Mouse (Mus musculus): ENCODE data around the gene Zfhx3.

The Zfhx3 gene

DNA sequence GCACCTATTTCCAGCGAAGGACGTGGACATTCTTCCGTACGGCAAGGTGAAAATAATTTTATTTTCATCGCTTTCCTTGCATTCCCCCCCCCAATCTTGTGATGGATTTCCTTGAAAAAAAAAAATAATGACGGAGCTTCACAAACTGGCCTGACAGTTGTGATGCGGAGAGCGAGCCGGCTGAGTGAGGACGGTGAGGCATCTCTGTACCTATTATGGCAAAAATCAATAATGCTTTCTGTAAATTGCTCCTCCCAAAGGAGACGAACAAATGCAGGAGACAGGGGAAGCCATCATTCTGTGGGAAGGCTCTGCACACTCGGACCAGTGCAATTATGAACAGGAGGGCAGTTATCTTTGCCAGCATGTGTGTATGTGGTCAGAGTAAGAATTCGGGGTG is 156.2 kb downstream of the Zfhx3 start:
- DNase-seq (ENCODE audit: low spot score), result no peak

DNA sequence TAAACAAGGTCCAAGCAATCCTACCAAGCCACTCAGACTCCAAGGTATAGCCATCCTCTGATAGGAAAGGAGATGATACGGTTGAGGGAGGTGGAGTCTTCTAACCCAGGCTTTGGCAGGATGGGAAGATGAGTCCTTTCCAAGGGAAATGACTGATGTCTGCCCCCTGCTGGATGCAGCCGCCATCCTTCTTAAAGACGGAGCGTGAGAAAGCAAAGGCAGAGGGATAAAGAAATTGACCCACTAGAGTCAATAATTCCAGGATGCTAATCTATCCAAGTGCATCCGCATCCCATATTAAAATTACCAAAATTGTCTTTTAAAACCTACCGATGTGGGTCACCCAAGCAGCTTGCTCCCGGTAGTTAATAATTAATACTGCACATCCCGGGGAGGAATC is 158.7 kb downstream of the Zfhx3 start:
- no peak for DNase-seq (ENCODE audit: low spot score)

DNA sequence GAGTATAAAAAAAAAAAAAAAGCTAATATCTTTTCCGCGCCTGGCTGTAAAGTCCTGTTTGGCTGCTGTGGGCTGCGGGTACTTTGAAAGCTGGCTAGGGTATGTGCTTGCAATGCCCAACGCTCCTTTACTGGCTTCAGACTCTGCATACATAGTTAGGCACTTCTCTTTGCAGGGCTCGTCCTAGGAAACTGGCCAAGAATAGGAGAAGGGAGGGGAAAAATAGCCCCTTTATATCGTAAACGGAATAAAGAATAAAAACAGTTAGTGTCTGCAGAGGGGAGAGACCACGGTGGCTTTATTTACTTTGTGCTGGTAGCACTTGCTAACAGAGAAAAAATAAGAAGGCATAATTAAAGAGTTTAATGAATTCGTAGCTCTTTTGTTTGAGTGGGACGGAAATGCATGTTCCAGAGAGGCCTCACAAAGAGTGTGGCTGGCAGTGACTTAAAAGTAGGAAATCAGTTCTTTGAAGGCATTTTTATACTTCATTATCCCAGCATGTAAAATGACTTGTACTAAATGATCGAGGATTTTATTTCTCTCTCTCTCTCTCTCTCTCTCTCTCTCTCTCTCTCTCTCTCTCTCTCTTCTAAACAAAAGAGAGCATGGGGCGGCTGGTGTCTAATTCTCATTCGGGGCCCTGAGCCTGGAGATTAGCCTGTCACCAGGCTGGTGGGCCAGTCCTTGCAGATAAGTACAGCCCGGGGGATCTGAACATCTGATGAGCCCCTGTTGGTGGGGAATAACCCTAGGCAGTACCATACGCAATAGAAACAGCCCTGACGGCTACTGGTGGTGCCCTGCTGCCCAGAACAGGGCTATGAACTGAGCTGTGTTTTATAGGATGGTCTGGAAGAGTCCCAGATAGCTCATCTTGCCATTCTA is 159.8 kb downstream of the Zfhx3 start:
- no peak for DNase-seq (ENCODE audit: low spot score)

DNA sequence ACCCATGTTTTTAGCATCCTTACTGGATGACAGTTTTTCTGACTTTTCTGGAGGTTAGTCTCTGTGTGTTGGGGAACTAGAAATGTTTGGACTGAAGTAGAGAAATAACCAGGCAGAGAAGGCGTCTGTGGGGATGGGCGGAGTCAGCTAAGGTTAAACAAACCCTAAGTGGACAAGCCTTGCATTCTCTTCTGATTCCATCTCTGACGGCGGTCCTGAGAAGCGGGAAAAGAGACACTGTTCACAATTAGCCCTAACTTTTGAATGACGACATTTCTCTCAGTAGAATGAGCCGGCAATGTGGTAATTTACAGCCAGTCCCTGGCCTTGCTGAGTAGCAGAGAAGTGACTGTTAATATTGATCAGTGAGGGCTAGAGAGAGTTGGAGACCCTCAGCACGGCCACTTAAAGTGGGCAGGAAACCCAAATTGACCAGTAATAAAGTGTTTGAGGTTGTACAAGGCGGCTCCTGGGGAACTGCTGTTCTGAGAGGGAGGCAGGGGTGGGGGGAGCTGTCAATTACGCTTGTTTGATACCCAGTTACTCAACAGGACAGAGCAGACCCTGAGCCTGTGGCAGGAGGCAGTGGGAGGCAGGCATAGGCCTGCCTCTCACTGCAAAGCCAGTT is 162.1 kb downstream of the Zfhx3 start:
- no peak for DNase-seq (ENCODE audit: low spot score)

DNA sequence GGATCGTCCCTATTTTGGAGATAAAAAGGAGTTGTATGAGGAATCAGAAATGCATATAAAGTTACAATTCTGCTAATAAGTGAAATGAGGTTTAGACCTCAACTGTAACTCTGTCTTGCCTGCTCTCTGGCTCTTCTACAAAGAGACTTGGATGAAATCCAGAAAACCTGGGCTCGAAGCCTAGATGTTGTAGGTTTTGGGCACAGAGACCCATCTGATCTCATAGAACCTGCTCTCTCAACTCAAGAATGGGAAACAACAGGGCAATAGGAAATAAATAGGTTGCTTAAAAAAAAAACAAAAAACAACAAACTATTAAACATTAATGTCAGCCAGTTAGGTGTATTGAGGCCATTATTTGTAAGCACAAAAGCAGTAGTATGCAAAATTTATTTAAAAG is 182.6 kb downstream of the Zfhx3 start:
- DNase-seq (ENCODE audit: low spot score), result no peak

DNA sequence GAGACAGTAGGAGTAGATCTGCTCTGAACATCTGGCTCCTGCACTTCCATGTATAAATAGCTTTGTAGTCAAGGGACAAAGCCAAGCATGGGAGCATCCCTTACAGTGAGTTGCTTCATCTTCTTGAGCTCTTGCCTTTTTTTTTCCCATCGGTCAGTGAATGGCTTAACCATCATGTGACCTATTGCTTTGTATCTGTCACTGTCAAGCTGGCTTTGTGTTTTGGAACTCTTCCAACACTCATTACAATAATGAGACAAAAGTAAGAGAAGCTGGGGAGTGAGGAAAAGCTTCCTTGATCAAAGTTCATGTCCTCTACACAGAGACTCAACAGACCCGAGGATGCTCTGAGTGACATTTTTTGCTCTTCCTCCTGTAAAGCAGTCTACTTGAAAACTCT is 183.0 kb downstream of the Zfhx3 start:
- DNase-seq (ENCODE audit: low spot score), result no peak

DNA sequence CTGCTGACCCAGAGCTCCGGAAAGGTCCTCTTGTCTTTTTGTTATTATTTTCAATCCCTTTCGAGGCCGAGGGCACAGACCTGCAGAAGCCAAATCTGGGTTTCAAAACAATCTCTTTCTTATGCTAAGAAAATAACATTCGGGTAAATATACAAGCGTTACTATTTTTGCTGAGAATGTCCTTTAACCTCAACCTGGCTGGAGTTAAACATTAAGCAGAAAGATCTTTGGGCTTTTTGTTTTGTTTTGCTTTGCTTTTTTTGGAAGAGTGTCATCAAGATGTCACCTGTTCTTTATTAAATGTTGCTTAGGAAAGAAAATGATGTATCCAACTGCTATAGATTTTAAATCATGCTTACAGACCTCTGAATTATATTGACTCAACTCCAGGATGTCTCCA is 204.1 kb downstream of the Zfhx3 start:
- DNase-seq (ENCODE audit: low spot score), result no peak

DNA sequence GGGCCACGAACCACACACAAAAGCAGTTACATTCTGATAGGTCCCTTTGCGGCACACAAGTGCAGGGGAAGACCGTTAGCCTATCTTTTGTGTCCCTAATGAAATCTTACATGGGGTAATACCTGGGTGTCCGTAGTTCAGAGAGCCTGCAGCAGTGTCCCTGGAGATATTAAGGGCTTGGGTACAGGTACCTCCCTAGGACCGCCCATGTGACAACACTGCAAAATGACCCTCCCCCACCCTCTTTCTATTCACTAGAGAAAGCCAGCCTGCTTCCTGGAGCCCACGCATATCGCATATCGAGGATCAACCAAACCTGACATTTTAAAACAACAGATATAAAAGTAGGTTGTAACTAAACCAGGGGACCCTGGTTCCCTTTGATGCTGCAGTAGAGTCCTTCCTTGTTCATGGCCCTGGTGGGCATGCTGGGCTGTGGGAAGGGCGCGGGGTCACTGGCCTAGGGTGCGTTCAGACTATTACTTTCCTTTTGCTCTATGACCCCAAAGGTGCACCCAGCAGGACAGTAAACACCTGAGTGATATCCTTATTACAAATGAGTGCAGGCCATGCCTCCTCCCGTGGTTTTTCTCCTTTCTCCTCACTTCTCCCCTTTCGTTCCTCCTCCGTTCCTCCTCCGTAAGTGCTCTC is 206.3 kb downstream of the Zfhx3 start:
- no peak for DNase-seq (ENCODE audit: low spot score)

DNA sequence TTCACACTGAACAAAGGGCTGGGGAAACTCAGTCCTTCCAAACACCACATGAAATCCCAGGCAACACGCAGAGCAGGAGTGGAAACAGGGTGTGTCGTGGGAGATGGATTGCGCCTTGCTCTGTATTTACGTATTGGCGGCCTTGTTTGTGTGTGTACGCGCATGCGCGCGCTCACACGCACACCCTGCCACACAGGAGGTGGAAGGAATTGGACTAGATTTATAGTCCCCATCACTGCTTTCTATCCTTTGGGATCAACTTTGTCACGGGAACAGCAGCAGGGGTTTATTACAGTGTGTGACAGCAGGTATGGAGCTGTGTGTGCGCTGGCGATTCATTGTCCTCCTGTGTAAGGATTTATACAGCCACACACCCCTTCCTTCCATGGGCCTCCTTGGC is 228.4 kb downstream of the Zfhx3 start:
- no peak for DNase-seq (ENCODE audit: low spot score)

DNA sequence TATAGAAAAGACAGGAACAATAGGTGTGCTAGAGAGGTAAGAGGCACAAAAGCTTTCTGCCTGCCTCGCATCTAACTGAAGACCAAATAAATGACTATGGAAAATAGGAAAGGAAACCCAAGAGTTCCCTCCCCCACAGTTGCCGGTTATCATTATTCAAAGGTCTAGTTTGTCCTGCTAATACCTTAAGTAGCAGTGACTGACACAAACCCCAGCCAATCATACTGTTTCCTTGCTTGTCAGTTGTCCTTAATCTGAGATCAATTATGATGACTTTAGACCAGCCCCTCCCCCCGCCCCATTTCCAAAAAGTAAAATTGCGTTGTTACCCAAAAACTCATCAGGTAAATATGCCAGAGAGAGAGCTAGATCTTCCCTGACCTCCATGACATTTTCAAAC is 240.9 kb downstream of the Zfhx3 start:
- no peak for DNase-seq (ENCODE audit: low spot score)

DNA sequence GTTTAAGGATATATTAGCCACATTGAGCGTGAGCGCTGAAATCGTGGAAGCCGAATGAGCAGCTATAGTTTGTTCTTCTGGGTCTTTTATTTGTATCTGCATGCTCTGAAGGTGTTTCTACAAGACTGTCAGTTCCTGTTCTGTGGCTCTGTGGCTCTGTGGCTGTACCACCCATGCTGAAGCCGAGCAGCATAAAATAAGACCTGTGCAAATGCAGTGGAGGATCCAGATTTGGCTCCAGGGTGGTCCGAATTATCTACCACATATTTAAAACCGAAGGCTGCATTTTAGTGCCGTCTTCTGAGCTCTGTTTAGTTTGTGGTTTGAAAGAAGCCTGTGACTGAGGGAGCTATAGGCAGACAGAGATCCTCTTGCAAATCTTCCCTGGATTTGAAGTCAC is 241.5 kb downstream of the Zfhx3 start:
- DNase-seq (ENCODE audit: low spot score), result no peak

DNA sequence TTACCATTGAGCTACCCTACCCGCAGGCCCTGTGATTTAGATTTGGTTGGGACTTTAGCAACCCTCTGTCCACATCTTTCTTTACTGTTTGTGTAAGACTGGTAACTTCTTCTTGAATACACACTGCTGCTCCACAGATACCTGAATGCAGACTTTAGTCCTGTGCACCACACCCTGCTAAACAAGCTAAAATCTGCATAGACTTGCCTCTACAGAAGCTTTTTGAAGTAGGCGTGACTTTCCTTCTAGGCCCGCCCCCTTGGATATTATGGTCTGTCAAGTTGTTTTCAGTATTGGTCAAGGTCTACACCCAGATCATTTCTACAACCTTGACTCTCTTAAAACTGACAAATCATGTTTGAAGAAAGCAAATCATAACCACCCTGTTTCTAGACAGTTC is 243.8 kb downstream of the Zfhx3 start:
- no peak for DNase-seq (ENCODE audit: low spot score)

DNA sequence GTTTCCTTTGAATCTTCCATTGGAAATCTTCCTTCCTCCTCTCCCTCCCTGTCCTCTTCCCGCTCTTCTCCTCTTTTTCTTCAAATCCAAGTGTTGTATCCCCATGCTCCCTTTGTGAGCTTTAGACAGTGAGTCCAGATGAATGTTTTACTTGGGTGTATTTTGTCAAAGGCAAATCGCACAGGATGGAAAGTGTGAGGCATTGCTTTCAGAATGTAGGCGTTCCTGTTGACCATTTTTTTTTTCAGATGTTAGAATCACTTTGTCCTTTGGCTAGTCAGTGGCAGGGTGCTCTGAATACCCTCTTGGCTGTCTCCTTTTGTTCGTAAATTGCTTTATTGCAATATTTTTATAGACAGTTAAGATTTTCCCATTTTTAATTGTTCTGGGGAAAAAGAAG is 245.6 kb downstream of the Zfhx3 start:
- DNase-seq (ENCODE audit: low spot score), result no peak

DNA sequence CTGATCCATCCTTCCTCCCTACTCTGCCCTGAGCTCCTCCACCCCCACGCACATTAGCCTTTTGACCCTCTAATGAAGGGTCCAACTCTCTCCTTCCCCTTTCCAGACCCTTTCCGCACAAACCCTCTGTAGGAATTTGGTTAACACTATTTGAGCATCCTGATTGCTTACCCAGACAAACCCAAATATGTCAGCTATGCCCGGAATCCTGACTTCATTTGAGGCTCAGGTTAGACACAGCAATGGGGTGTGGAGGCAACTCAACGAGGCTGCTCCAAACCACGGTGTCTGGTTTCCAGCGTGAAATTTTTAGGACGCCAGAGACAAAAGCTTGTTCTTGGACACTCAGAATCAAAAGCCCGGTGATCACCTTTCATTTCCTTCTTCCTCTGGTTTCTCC is 252.1 kb downstream of the Zfhx3 start:
- DNase-seq (ENCODE audit: low spot score), result no peak

DNA sequence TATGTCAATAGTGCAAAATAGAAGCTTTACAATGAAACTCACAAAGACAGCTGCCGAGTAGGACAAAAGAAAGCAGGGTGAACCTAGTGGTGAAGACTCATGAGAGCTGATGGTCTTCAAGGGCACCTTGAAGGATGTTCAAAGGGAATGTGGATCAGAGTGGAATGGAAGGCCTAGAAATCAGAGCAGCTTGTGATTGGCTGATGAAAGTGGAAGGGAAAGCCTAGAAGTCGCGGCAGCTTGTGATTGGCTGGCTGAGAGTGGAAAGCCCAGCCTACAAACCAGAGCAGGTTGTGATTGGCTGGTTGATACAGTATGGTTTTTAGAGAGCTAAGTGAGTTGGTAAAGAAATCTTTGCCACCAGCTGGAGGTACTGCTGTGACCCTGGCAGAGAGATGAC is 272.6 kb downstream of the Zfhx3 start:
- no peak for DNase-seq (ENCODE audit: low spot score)

DNA sequence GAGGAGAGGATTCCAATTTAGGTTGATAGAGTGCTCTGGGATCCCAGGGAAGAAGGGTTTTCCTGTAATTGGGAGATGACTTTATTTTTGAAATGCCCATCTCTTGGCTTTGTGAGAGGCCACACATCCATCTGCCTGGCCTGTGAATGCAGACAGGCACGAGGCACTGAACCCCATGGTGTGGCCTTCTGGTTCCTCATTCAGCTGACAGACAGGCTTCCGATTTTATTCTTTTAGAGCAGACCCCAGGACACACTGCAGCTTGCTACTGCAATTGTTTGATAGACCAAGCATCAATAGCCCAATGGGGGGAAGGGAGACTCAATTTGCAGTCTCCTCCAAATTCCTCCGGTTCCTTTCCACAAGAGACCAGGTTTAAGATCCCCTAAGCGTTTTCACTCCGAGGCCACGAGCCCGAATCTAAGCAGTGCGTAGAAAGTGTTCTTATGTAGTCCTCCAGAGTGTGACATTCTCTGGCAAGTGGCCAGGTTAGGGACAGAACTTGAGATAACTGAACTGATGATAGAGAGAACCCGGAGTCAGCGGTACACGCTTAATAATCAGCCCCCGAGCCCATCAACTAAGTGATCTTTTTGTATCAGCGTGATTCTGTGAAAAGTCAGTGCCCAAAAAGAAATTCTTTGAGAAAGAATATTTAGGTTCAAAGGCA is 275.9 kb downstream of the Zfhx3 start:
- no peak for DNase-seq (ENCODE audit: low spot score)

DNA sequence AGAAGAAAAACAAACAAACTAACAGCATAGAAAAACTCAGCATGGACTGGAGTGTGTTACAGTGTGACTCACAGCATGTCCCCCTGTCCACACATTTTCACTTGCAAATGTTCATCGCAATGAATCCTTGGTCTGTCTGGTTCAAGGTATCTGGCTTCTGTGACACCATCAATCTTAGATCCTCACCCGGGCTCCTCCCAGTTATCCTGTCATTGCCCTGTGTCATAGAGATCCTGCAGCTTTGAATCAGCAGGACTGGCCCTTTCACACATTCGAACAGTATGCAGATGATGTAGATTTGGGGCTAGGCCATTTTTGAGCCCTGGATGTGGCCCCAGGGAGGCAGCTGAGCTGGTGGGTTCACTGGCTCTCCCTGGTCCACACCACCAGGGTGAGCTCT is 278.1 kb downstream of the Zfhx3 start:
- DNase-seq (ENCODE audit: low spot score), result no peak

DNA sequence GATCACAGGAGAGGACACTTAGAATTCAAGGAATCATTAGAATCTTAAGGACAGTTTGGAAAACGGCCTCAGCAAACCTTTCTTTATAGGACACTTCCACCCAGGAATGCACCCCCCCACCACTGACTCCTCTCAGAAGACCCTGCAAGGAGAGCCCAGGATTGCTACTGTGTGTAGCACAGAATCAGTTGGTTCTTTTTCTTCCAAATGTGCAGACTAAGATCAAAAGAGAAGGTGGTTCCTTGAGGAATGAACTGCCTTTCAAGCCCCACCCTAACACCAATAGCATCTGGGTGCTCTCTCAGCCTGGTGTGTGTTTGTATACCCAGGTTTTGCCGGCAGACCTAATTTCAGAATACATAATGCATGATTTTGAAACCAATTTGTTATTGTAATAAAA is 279.6 kb downstream of the Zfhx3 start:
- no peak for DNase-seq (ENCODE audit: low spot score)

DNA sequence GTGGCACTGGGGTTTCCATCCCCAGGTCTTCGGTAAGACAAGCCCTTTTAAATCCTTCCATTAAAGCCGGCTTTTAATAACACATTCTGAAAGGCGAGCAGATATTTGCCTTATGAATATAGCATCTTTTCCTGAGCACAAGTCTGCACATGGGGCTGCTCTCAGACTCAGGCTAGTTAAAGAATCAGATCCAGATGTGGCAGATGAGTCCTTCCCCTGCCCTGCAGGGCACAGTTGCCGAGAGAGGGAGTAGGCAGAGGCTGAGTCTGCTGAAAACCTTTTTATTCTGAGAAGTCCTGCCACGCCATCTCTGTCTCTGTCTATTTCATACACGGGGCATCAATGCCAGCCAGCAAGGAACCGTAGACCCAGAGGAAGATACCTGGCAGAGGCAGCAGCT is 289.9 kb downstream of the Zfhx3 start:
- DNase-seq (ENCODE audit: low spot score), result no peak

DNA sequence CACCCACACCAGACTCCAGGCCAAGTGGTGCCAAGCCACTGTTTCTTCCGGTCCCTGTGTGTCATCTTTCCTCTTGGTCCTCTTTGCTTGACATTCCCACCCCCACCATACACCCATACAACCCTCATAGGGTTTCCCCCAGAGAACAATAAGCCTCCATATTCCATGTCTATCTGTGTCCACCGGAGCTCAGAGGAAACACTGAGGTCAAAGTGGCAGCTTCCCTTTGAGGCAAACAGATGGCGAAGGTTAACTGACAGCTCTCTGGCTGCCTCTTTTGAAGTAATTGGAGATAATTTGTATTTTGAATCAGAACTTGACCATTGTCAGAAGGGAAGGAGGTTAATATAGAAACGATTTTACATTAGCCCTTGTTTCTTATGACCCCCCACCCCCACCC is 292.0 kb downstream of the Zfhx3 start:
- no peak for DNase-seq (ENCODE audit: low spot score)

DNA sequence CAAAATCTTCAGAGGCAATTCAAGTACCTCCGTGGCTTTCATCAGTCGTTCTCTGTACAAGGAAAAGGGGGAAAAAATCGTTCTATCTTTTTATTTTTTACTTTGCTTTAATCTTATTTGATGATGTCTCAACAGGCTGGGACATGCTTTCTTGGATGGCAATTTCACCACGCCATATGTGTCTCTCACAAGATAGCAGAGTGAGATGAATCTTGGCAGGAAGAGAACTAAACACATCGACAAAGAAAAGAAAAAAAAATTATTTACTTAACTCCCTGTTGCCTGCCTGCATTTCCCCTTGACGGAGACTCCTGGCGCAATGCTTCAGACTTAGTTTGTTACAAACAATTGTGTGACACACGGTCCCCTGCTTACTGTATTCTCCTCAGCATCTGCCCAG is 294.3 kb downstream of the Zfhx3 start:
- DNase-seq (ENCODE audit: low spot score), result no peak

DNA sequence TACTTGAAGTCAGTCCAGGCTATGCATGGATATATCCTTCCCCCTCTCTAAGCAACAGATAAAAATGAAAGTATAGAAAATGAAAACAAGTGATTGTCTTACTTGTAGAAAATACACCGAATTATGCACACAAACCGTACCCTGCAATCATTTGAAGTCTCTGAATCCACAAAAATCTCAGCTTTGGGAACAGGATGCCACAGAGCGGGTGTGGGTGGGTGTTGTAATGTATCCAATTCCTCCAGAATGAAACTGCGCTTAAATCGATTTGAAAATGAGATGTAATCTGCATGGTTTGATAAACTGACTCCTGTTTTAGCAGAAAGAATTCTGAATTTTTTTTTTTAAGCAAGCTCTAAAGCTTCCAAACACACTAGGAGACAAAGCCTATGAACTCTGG is 297.1 kb downstream of the Zfhx3 start:
- no peak for DNase-seq (ENCODE audit: low spot score)
